Mouse (Mus musculus): ENCODE data around the gene Gm21981.

- no peak for TF ChIP-seq CTCF (IDR thresholded peaks at IDR 0.05 in 2 of 3, conservative IDR thresholded peaks at IDR 0.05 in 1 of 3; ENCODE audit: control insufficient read depth in 1 of 3, insufficient read depth in 1 of 3, low read depth in 2 of 3, low read length in 3 of 3, poor library complexity in 1 of 3, severe bottlenecking in 1 of 3)
- TF ChIP-seq RAD21 (IDR thresholded peaks at IDR 0.05; ENCODE audit: low read depth, low read length) = no peak
- TF ChIP-seq CHD2 (IDR thresholded peaks at IDR 0.05; ENCODE audit: low read length) = no peak
- TF ChIP-seq POLR2A (IDR thresholded peaks at IDR 0.05; ENCODE audit: control insufficient read depth in 1 of 2, insufficient read depth in 1 of 2, low read depth in 1 of 2, low read length in 2 of 2, poor library complexity in 1 of 2) = no peak
- no peak for TF ChIP-seq KAT2A (conservative IDR thresholded peaks at IDR 0.05; ENCODE audit: low read depth, low read length)
- TF ChIP-seq SIN3A (IDR thresholded peaks at IDR 0.05; ENCODE audit: low read length) = no peak
- no peak for TF ChIP-seq EP300 (IDR thresholded peaks at IDR 0.05; ENCODE audit: low read depth in 1 of 2, low read length in 2 of 2)
- TF ChIP-seq USF1 (IDR thresholded peaks at IDR 0.05; ENCODE audit: low read depth, low read length) = no peak
- TF ChIP-seq RCOR1 (IDR thresholded peaks at IDR 0.05; ENCODE audit: low read depth, low read length) = no peak
- TF ChIP-seq ELF1 (IDR thresholded peaks at IDR 0.05; ENCODE audit: low read depth, low read length) = no peak
- no peak for TF ChIP-seq BHLHE40 (IDR thresholded peaks at IDR 0.05; ENCODE audit: borderline replicate concordance, low read depth, low read length)
Measured at GRCm38 (mm10) chr17:47648966-47649365, 45.3 kb downstream of the Gm21981 start.
